Mouse (Mus musculus): ENCODE measurements around the gene Gphn. TPM values are rescaled to one million over a fixed set of nuclear protein-coding genes. Genes with fewer than 3 reads are reported as not detected.
"Not testable (repeated sequence)": the region's sequence is repeated elsewhere in the genome, so short reads cannot be mapped to it uniquely, and the experiment has no call there.

The Gphn gene
- polyA plus RNA-seq, 1 experiment from 2014 or later = 13.5 TPM

DNA sequence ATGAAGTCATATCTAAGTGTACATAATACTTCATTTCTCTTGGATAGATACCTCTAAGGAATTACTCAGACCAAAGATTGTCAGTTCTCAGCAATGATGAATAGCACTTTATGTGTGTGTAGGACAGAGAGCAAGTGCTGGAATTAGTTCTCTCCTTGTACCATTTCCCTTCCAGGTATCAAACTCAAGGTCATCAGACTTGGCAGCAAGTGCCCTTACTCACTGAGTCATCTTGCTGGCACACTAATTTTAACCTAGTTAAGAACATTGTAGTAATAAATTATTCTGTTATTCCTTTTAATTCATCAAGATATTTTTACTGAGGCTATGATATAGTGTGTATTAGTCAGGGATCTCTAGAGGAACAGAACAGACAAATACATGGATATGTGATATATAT lies 88.9 kb downstream of the Gphn start:
- H3K4me1 ChIP-seq (ENCODE audit: insufficient read depth, low read depth, low read length) = no peaks in the 10 kb centered on the region
- H3K27ac ChIP-seq (ENCODE audit: low read length) = no peak overlapping the region
- no peak for DNase-seq (ENCODE audit: low spot score)
- H3K4me2 ChIP-seq (replicated peaks; ENCODE audit: low read depth, low read length) = no peak overlapping the region
- H3K9me3 ChIP-seq (ENCODE audit: low read length) = no peaks in the 10 kb centered on the region
- TF ChIP-seq CTCF (IDR thresholded peaks at IDR 0.05) (no peak), EP300 (IDR thresholded peaks at IDR 0.05) (no peak)
- ATAC-seq = no peak
- no peaks in the 10 kb centered on the region for H3K36me3 ChIP-seq (ENCODE audit: insufficient read depth, low read length)
- no peaks in the 10 kb centered on the region for H3K27me3 ChIP-seq (replicated peaks; ENCODE audit: insufficient read depth, low read length)
- H3K9ac ChIP-seq (replicated peaks; ENCODE audit: low read depth) = no peak overlapping the region
- H3K4me3 ChIP-seq (ENCODE audit: low read depth, low read length) = no peak overlapping the region

DNA sequence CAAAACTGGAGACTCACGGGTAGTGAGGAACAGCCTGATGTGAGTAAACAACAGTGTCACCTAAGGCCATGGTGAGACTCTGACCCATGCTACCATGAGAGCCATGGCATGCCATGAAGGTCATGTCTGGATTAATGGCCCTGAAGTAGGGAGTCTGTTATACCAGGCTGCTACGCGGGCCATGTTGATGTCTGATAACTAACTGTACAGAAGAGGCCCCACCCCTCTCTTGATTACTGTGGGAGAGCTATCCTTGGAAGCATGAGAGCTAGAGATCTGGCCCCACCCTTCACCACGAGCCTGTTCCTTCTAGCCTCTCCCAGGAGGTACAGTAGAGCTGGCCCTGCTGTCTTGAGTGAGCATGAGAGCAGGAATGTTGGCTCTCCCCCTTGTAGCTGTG lies 101.8 kb downstream of the Gphn start:
- H3K4me2 ChIP-seq (replicated peaks; ENCODE audit: low read depth, low read length) = no peak overlapping the region
- ATAC-seq = no peak
- no peak overlapping the region for H3K9ac ChIP-seq (replicated peaks; ENCODE audit: low read depth)
- H3K27ac ChIP-seq (ENCODE audit: low read length) = no peak overlapping the region
- no peaks in the 10 kb centered on the region for H3K27me3 ChIP-seq (replicated peaks; ENCODE audit: insufficient read depth, low read length)
- 84% methylated on average over 4 of the region's 4 CpGs for WGBS
- H3K4me3 ChIP-seq (ENCODE audit: low read depth, low read length) = no peak overlapping the region
- no peaks in the 10 kb centered on the region for H3K9me3 ChIP-seq (ENCODE audit: low read length)
- TF ChIP-seq EP300 (IDR thresholded peaks at IDR 0.05) (no peak), CTCF (IDR thresholded peaks at IDR 0.05) (no peak)
- H3K36me3 ChIP-seq (ENCODE audit: insufficient read depth, low read length) = no peaks in the 10 kb centered on the region
- DNase-seq (ENCODE audit: low spot score) = peak; percentile 2
- no peaks in the 10 kb centered on the region for H3K4me1 ChIP-seq (ENCODE audit: insufficient read depth, low read depth, low read length)

GRCm38 (mm10) chr12:78332107-78332506 lies 105.9 kb downstream of the Gphn start:
- no peaks in the 10 kb centered on the region for H3K4me1 ChIP-seq (ENCODE audit: insufficient read depth, low read depth, low read length)
- H3K27me3 ChIP-seq (replicated peaks; ENCODE audit: insufficient read depth, low read length) = no peaks in the 10 kb centered on the region
- DNase-seq (ENCODE audit: low spot score) (peak; percentile 84), ATAC-seq (peak; percentile 37; the same call in 1 of the 2 replicates)
- no peaks in the 10 kb centered on the region for H3K9me3 ChIP-seq (ENCODE audit: low read length)
- TF ChIP-seq CTCF (IDR thresholded peaks at IDR 0.05) (peak; percentile 74), EP300 (IDR thresholded peaks at IDR 0.05) (no peak)
- no peak overlapping the region for H3K4me3 ChIP-seq (ENCODE audit: low read depth, low read length)
- H3K36me3 ChIP-seq (ENCODE audit: insufficient read depth, low read length) = no peaks in the 10 kb centered on the region
- 41% methylated on average over 3 of the region's 3 CpGs for WGBS
- H3K9ac ChIP-seq (replicated peaks; ENCODE audit: low read depth) = no peak overlapping the region
- H3K4me2 ChIP-seq (replicated peaks; ENCODE audit: low read depth, low read length) = no peak overlapping the region
- no peak overlapping the region for H3K27ac ChIP-seq (ENCODE audit: low read length)

DNA sequence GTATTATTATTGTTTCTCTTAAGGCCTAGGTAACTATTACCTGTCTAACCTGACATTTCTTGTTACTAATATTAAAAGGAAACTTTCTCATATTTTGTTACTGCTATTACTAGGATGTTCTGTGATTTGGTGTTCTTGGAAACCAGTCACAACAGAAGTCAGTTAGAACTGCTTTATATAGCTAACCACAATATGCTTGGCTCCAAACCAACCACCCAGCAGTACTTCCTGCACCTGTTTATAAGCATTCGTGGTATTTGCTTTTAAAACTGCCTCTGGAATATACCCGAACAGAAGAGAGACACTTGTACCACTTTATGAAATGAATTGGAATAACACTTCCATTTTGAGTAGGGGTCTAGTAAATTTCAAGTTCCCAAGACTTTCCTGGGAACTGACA lies 130.3 kb downstream of the Gphn start:
- no peak overlapping the region for H3K4me2 ChIP-seq (replicated peaks; ENCODE audit: low read depth, low read length)
- H3K9me3 ChIP-seq (ENCODE audit: low read length) = no peaks in the 10 kb centered on the region
- no peak overlapping the region for H3K4me3 ChIP-seq (ENCODE audit: low read depth, low read length)
- H3K27ac ChIP-seq (ENCODE audit: low read length) = no peak overlapping the region
- TF ChIP-seq EP300 (IDR thresholded peaks at IDR 0.05) (no peak), CTCF (IDR thresholded peaks at IDR 0.05) (no peak)
- H3K27me3 ChIP-seq (replicated peaks; ENCODE audit: insufficient read depth, low read length) = no peaks in the 10 kb centered on the region
- DNase-seq (ENCODE audit: low spot score) (peak; percentile 18), ATAC-seq (no peak)
- H3K4me1 ChIP-seq (ENCODE audit: insufficient read depth, low read depth, low read length) = no peaks in the 10 kb centered on the region
- WGBS = 58% methylated on average over 2 of the region's 2 CpGs
- no peak overlapping the region for H3K9ac ChIP-seq (replicated peaks; ENCODE audit: low read depth)
- no peaks in the 10 kb centered on the region for H3K36me3 ChIP-seq (ENCODE audit: insufficient read depth, low read length)

DNA sequence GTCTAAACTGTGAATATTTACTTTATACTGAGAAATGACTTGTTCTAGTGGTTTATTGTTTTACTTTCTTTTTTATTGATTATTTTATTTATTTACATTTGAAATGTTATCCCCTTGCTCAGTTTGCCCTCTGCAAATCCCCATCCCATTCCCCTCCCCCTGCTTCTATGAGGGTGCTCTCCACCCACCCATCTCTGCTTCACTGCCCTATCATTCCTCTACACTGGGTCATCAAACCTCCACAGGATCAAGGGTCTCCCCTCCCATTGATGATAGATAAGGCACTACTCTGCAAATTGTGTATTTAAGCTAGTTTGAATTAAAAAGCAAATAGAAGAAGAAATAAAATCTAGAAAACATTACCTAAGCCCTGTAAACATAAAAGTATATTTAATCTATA lies 163.1 kb downstream of the Gphn start:
- Histone ChIP-seq H3K4me2 (replicated peaks; ENCODE audit: low read depth, low read length) (no peak overlapping the region), H3K4me1 (ENCODE audit: insufficient read depth, low read depth, low read length) (no peaks in the 10 kb centered on the region), H3K9ac (replicated peaks; ENCODE audit: low read depth) (no peak overlapping the region), H3K36me3 (ENCODE audit: insufficient read depth, low read length) (no peaks in the 10 kb centered on the region), H3K9me3 (ENCODE audit: low read length) (no peaks in the 10 kb centered on the region), H3K27ac (ENCODE audit: low read length) (no peak overlapping the region), H3K4me3 (ENCODE audit: low read depth, low read length) (no peak overlapping the region), H3K27me3 (replicated peaks; ENCODE audit: insufficient read depth, low read length) (no peaks in the 10 kb centered on the region)
- no peak for TF ChIP-seq CTCF (IDR thresholded peaks at IDR 0.05)
- no peak for TF ChIP-seq EP300 (IDR thresholded peaks at IDR 0.05)
- DNase-seq (ENCODE audit: low spot score) (no peak), ATAC-seq (no peak)

GRCm38 (mm10) chr12:78395297-78395696 lies 169.1 kb downstream of the Gphn start:
- no peak for TF ChIP-seq EP300 (IDR thresholded peaks at IDR 0.05)
- TF ChIP-seq CTCF (IDR thresholded peaks at IDR 0.05) = no peak

DNA sequence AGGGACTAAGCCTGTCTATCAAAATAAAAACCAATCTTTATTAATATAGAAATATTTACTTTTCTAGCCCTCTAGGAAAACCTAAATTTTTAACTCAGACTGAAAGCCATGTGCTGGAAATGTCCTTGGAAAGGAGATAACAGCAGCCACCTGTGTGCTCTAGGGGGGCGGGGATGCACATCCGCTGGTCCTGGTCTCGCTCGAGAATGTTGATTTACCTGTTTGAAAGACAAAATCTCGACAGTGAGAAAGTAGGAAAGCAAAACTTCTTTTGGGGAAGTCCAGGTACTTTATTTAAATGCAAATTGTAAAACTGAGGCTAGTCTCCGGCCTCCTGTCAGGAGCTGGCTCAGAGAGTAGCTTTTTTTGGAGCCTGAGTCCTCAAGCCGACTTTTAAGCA lies 181.3 kb downstream of the Gphn start:
- not testable (repeated sequence) for H3K27ac ChIP-seq (ENCODE audit: low read length); H3K9ac ChIP-seq (replicated peaks; ENCODE audit: low read depth); H3K4me1 ChIP-seq (ENCODE audit: insufficient read depth, low read depth, low read length); H3K27me3 ChIP-seq (replicated peaks; ENCODE audit: insufficient read depth, low read length); H3K4me3 ChIP-seq (ENCODE audit: low read depth, low read length); DNase-seq (ENCODE audit: low spot score); H3K4me2 ChIP-seq (replicated peaks; ENCODE audit: low read depth, low read length); H3K36me3 ChIP-seq (ENCODE audit: insufficient read depth, low read length); ATAC-seq; H3K9me3 ChIP-seq (ENCODE audit: low read length)
- 46% methylated on average over 7 of the region's 7 CpGs for WGBS

More at GRCm38 (mm10) chr12:78395297-78395696, 169.1 kb downstream of the Gphn start:
- Histone ChIP-seq H3K9me3 (ENCODE audit: low read length) (no peaks in the 10 kb centered on the region), H3K9ac (replicated peaks; ENCODE audit: low read depth) (no peak overlapping the region), H3K4me1 (ENCODE audit: insufficient read depth, low read depth, low read length) (no peaks in the 10 kb centered on the region), H3K27ac (ENCODE audit: low read length) (no peak overlapping the region), H3K36me3 (ENCODE audit: insufficient read depth, low read length) (no peaks in the 10 kb centered on the region), H3K27me3 (replicated peaks; ENCODE audit: insufficient read depth, low read length) (no peaks in the 10 kb centered on the region), H3K4me3 (ENCODE audit: low read depth, low read length) (no peak overlapping the region), H3K4me2 (replicated peaks; ENCODE audit: low read depth, low read length) (no peak overlapping the region)
- DNase-seq (ENCODE audit: low spot score) = no peak
- WGBS = 98% methylated on average over 1 of the region's 1 CpGs
- no peak for ATAC-seq

Measured in lung, postnatal 0 days (tissue).